Mouse (Mus musculus): ENCODE results near the gene Ncoa5.

The Ncoa5 gene

DNA sequence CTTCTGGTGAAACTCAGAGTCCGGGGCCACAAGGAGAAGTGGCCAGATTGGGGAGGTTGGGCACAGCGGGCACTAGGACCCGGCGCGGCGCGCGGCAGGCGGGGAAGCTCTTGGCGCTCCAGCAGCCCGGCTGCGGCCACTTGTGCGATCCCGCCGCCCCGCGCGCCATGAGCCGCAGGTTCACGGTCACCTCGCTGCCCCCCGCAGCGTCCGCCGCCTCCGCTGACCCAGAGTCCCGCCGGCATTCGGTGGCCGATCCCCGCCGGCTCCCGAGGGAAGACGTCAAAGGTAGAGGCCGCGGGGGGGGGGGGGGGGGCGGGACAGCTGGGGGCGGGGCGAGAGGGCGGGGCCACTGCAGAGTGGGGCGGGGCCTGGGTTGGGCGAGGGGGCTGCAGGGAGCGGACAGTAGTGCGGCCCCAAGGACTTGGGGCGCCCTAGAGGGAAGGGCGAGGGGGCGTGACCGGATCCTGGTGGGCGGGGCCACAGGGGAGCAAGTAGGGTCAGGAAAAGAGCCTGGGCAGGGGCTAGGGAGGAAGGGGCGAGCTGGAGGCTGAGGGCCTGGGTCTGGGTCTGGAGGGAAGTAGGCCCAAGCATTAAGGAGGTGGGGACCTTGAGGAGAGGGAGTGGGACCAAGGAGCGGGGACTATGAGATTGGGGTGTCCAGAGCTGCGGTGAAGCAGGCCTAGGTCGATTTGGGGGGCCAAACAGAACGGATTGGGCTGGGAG is 73.8 kb downstream of the Ncoa5 start, which contains the start of gene Slc12a5:
TSS of gene Slc12a5 (plus strand) at position 87 of the 726 bp plus-strand sequence.
- ChIA-PET CTCF (interaction anchor here (0.5 to 3.0 kb wide), 60 partner anchors 8 to 1295 kb away, joined by 3 to 42 read pairs (median 5); partner anchors contain the start of genes Ncoa5 (in 2 of the 4), Neurl2 (in 1 of the 4) and Zfp335 (in 1 of the 4)), POLR2A (interaction anchor here (0.5 to 2.0 kb wide), 18 partner anchors 8 to 1007 kb away, joined by 3 to 7 read pairs (median 3); partner anchors contain the start of genes Ncoa5 (in 1 of the 4), Pltp (in 1 of the 4) and Zswim1 (in 1 of the 4))

DNA sequence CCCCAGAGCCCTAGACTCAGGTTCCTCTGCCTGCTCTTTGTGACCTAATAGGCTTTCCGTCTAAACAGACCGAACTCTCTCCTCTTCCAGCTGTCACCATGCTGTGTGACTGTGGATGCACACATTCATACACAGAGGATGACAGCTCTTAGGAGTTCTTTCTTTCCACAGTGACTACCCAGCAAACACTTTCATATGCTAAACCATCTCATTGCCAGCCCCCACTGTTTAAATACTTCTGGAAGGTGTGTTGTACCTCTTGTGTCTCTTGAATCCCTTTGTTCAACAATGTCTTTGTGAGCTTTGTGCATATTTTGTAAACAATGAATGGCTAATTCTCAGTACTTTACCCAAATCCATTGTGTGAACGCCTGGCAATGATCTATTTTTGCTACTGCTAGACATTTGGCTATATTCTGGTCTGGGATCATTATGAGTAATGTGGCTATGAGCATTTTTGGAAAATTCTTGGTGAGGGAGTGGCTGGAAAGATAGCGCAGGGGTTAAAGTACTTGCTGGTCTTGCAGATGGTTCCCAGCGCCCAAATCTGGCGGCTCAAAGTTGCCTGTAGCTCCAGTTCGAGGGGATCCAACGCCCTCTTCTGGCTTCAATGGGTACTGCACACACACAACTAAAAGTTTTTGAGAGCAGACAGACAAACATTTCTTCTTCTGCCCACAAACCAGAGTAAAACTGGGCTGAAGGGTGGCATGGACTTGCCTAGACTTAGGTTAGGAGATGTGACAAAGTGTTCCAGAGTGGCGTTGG is 76.9 kb downstream of the Ncoa5 start:
- ChIA-PET CTCF (interaction anchor here (0.5 to 2.6 kb wide), 45 partner anchors 8 to 407 kb away, joined by 3 to 15 read pairs (median 3); partner anchors contain the start of genes Zfp335 (in 2 of the 4), Pcif1 (in 1 of the 4) and Slc35c2 (in 1 of the 4)), POLR2A (interaction anchor here (0.6 to 2.1 kb wide), 18 partner anchors 9 to 156 kb away, joined by 3 to 7 read pairs (median 4); partner anchors contain the start of genes Neurl2 (in 1 of the 4), Pltp (in 1 of the 4) and Zswim1 (in 1 of the 4))

DNA sequence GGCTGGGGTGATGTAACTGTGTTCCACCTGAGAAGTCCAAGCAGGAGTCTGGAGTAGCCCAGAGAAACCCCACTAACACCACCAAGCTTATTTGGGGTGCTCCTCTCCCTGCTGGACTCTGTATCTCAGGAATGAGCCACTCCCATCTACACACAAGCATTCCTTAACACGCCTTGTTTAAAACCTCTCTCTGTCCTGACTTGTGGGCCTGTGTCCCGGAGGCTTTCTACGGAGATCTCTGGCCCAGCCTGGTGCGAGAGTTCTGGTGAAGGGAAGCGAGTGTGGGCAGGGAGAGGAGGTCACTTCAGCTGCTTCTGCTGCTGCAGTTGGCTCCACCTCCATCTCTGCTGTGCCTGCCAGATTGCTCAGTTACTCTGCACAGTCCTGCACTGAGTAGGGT is 78.5 kb downstream of the Ncoa5 start:
- POLR2A ChIA-PET = interaction anchor here in 2 of 4 experiments (0.7 to 2.1 kb wide), 13 partner anchors 16 to 854 kb away, joined by 3 to 6 read pairs (median 3); partner anchors contain the start of gene Pltp (in 1 of the 2)
- CTCF ChIA-PET = interaction anchor here (0.6 to 2.6 kb wide), 16 partner anchors 8 to 642 kb away, joined by 3 to 10 read pairs (median 5); no protein-coding TSS in a partner anchor

DNA sequence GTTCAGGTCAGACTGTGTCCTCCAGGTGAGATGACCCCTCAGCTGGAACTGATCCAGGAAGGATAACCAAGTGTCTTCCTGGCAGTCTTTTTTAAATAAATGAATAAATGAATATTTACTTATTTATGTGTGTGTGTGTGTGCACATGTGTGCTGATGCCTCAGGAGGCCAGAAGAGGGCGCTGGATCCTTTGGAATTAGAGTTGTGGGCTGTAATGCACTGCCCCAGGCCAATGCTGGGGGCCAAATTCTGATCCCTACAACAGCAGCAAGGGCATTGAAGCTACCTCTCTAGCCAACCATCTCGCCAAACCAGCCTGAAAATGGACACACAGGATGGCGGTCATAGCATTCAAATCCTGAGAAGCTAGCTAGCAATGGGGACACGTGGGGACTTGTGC is 78.9 kb downstream of the Ncoa5 start:
- ChIA-PET POLR2A (interaction anchor here in 2 of 4 experiments (0.7 to 2.1 kb wide), 12 partner anchors 16 to 855 kb away, joined by 3 to 6 read pairs (median 3); partner anchors contain the start of gene Pltp (in 1 of the 2)), CTCF (interaction anchor here (0.6 to 2.6 kb wide), 15 partner anchors 8 to 294 kb away, joined by 3 to 10 read pairs (median 5); no protein-coding TSS in a partner anchor)

DNA sequence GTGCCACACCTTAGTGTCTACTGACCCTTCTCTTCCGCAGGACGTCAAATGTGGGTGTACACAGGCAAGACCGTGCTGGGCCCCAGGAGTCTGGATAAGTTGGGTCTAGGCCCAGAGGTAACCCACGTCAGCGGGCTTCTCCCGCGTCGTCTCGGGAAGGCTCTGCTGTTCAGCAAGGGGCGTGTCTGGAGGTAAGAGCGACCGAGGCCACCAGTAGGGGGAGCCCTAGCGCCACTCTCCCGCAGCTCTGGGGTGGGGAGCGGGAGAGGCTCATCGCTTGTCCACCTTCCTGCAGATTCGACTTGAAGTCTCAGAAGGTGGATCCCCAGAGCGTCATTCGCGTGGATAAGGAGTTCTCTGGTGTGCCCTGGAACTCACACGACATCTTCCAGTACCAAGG is 81.4 kb downstream of the Ncoa5 start:
- ChIA-PET CTCF (interaction anchor here (0.5 to 4.8 kb wide), 68 partner anchors 8 to 423 kb away, joined by 3 to 69 read pairs (median 4); partner anchors contain the start of genes Slc12a5 (in 3 of the 4), Mmp9 (in 2 of the 4), Ncoa5 (in 1 of the 4) and Pltp (in 1 of the 4)), POLR2A (interaction anchor here in 2 of 4 experiments (0.6 to 3.3 kb wide), 11 partner anchors 8 to 198 kb away, joined by 3 to 11 read pairs (median 3); partner anchors contain the start of genes Acot8 (in 1 of the 2) and Zswim3 (in 1 of the 2))

DNA sequence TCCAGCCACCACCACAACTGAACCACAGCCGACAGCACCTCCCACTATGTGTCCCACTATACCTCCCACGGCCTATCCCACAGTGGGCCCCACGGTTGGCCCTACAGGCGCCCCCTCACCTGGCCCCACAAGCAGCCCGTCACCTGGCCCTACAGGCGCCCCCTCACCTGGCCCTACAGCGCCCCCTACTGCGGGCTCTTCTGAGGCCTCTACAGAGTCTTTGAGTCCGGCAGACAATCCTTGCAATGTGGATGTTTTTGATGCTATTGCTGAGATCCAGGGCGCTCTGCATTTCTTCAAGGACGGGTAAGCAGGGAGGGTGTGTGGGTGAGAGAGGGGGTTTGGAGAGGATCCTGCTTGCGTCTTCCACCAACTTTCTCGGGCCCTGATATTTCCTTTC is 82.2 kb downstream of the Ncoa5 start:
- ChIA-PET POLR2A (interaction anchor here in 3 of 4 experiments (0.6 to 3.3 kb wide), 17 partner anchors 9 to 192 kb away, joined by 3 to 12 read pairs (median 4); partner anchors contain the start of genes Acot8 (in 1 of the 3) and Zswim3 (in 1 of the 3)), CTCF (interaction anchor here (0.6 to 4.8 kb wide), 61 partner anchors 9 to 409 kb away, joined by 3 to 69 read pairs (median 4); partner anchors contain the start of genes Slc12a5 (in 3 of the 4), Mmp9 (in 2 of the 4), Ncoa5 (in 1 of the 4) and Pltp (in 1 of the 4))

DNA sequence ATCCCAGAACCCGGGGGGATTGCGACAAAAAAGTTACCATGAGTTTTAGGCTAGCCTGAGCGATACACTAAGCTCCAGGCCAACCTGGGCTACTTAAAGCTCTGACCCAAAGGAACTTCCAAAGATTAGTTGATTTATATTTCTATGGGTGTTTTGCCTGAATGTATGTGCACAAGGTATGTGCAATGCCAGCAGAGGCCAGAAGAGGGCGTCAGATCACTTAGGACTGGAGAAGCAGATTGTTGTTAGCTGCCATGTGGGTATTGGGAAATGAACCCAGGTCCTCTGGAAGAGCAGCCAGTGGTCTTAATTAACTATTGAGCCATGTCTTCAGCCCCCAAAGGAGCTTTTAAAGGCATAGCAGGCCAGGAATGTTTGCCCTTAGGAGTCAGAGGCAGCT is 82.9 kb downstream of the Ncoa5 start:
- CTCF ChIA-PET = interaction anchor here (0.6 to 4.8 kb wide), 37 partner anchors 9 to 446 kb away, joined by 3 to 69 read pairs (median 4); partner anchors contain the start of genes Mmp9 (in 2 of the 4), Slc12a5 (in 2 of the 4), Zfp335 (in 2 of the 4) and Wfdc10 (in 1 of the 4)
- POLR2A ChIA-PET = interaction anchor here in 3 of 4 experiments (0.6 to 3.3 kb wide), 11 partner anchors 10 to 147 kb away, joined by 3 to 12 read pairs (median 6); partner anchors contain the start of genes Acot8 (in 1 of the 3) and Zswim3 (in 1 of the 3)

DNA sequence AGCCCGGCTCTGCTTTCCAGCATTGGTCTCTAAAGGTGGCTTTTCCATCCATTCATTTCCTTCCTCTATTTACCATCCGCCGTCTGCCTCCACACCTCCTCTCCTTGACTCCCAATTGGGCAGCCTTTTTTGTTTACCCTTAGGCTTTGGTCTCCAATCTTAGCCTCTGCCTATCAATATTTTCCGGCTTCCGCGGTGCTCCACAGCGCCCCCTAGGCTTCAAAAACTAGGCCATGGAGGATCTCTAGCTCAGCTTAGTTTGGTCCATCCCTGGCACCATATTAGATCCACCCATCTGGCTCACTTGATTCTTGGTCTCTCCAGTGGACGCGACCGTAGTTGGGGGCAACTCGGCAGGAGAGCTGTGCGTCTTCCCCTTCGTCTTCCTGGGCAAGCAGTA is 84.2 kb downstream of the Ncoa5 start:
- CTCF ChIA-PET = interaction anchor here (0.5 to 4.8 kb wide), 43 partner anchors 9 to 872 kb away, joined by 3 to 69 read pairs (median 4); partner anchors contain the start of genes Slc12a5 (in 3 of the 4), Mmp9 (in 2 of the 4), Zfp335 (in 2 of the 4) and Elmo2 (in 1 of the 4)
- POLR2A ChIA-PET = interaction anchor here in 3 of 4 experiments (0.6 to 1.8 kb wide), 11 partner anchors 10 to 126 kb away, joined by 3 to 8 read pairs (median 3); partner anchors contain the start of genes Mmp9 (in 1 of the 3) and Zfp335 (in 1 of the 3)

Measured in embryonic stem cell, embryonic (primary cell).